Mouse (Mus musculus) neural tube, embryonic 13.5 days (tissue): Measurements from ENCODE around the gene Ctnnbl1. TPM values are rescaled to one million over a fixed set of nuclear protein-coding genes. Genes with fewer than 3 reads are reported as not detected.

Source experiments
- ATAC-seq: fragments of 200-750 bp; cut with Nextera tagmentation; 2 replicates; pipeline ENCODE4 v1.8.0; 2017; ENCODE audit warnings: low read depth, mild to moderate bottlenecking, moderate TSS enrichment, moderate library complexity
- H3K27ac ChIP-seq: fragments of 300-500 bp; sonication (generic); replicated peaks from 2 replicates; pipeline ENCODE4 v1.5.1; 2015; ENCODE audit warnings: moderate library complexity, mild to moderate bottlenecking, inconsistent platforms
- H3K27me3 ChIP-seq: fragments of 300-500 bp; sonication (generic); 2 replicates; pipeline ENCODE4 v1.6.1; 2015; ENCODE audit warnings: mild to moderate bottlenecking, inconsistent platforms
- H3K36me3 ChIP-seq: fragments of 300-500 bp; sonication (generic); 2 replicates; pipeline ENCODE4 v1.6.1; 2015; ENCODE audit warnings: mild to moderate bottlenecking, inconsistent platforms
- H3K4me1 ChIP-seq: fragments of 300-500 bp; sonication (generic); replicated peaks from 2 replicates; pipeline ENCODE4 v1.6.1; 2015; ENCODE audit warnings: inconsistent platforms
- H3K4me2 ChIP-seq: fragments of 300-500 bp; sonication (generic); 2 replicates; pipeline ENCODE4 v1.6.1; 2015; ENCODE audit warnings: inconsistent platforms, mild to moderate bottlenecking, moderate library complexity
- H3K4me3 ChIP-seq: fragments of 300-500 bp; sonication (generic); 2 replicates; pipeline ENCODE4 v1.5.1; 2015; ENCODE audit warnings: mild to moderate bottlenecking, inconsistent platforms
- H3K9ac ChIP-seq: fragments of 300-500 bp; sonication (generic); 2 replicates; pipeline ENCODE4 v1.6.1; 2015; ENCODE audit warnings: moderate library complexity, mild to moderate bottlenecking, inconsistent platforms
- H3K9me3 ChIP-seq: fragments of 300-500 bp; sonication (generic); 2 replicates; pipeline ENCODE4 v1.6.1; 2016; ENCODE audit warnings: inconsistent platforms
- WGBS: fragments of 180-500 bp; shearing (Covaris S2); methylation state at CpG from one replicate; pipeline ENCODE4 v1.1.7; 2015; 5-methylcytosine and 5-hydroxymethylcytosine counted together
- polyA plus RNA-seq: library from polyadenylated mRNA; unstranded; fragments of >200 nt; fragmentation: Nextera tagmentation; extraction: Ambion mirVana; gene quantifications from 2 replicates; pipeline ENCODE4 v1.2.1, GENCODE M21; 2015

The Ctnnbl1 gene
- polyA plus RNA-seq, 1 experiment from 2014 or later = 69.7 TPM

GRCm38 (mm10) chr2:157913705-157914104 lies 176.5 kb downstream of the Ctnnbl1 start:
- no peaks in the 10 kb centered on the region for H3K36me3 ChIP-seq
- H3K4me2 ChIP-seq = peak overlapping the region; percentile 74
- H3K4me1 ChIP-seq = peaks cover 80% of the 10 kb centered on the region
- peak; percentile 25; the same call in 1 of the 2 replicates for ATAC-seq
- 5% methylated on average over 3 of the region's 4 CpGs for WGBS
- H3K9me3 ChIP-seq = no peaks in the 10 kb centered on the region
- H3K27ac ChIP-seq = peak overlapping the region; percentile 46
- H3K4me3 ChIP-seq = peak overlapping the region; percentile 64
- H3K9ac ChIP-seq = peak overlapping the region; percentile 84
- peaks cover 40% of the 10 kb centered on the region for H3K27me3 ChIP-seq

- Histone ChIP-seq H3K27ac (peak within 1 kb of the TSS; percentile 90), H3K4me1 (peaks cover 86% of the 10 kb centered on the region), H3K4me2 (peak within 1 kb of the TSS; percentile 74), H3K9me3 (no peaks in the 10 kb centered on the region), H3K9ac (peak within 1 kb of the TSS; percentile 84), H3K36me3 (no peaks in the 10 kb centered on the region), H3K4me3 (peak within 1 kb of the TSS; percentile 64), H3K27me3 (peaks cover 40% of the 10 kb centered on the region)
- WGBS = 4% methylated on average over 59 of the region's 62 CpGs
- ATAC-seq = peak; percentile 34
Measured at GRCm38 (mm10) chr2:157914105-157914764, 177.0 kb downstream of the Ctnnbl1 start, which contains the start of gene Vstm2l. TSS of gene Vstm2l (plus strand) at chr2:157914653.

- Histone ChIP-seq H3K4me1 (peaks cover 92% of the 10 kb centered on the region), H3K4me3 (peak overlapping the region; percentile 64), H3K9ac (peak overlapping the region; percentile 84), H3K4me2 (peak overlapping the region; percentile 74), H3K36me3 (no peaks in the 10 kb centered on the region), H3K9me3 (no peaks in the 10 kb centered on the region), H3K27ac (peak overlapping the region; percentile 90), H3K27me3 (peaks cover 40% of the 10 kb centered on the region)
- 33% methylated on average over 43 of the region's 43 CpGs for WGBS
- ATAC-seq = peak; percentile 40
Measured at GRCm38 (mm10) chr2:157914889-157915517, 177.8 kb downstream of the Ctnnbl1 start.

GRCm38 (mm10) chr2:157918529-157918928 lies 181.3 kb downstream of the Ctnnbl1 start:
- peak overlapping the region; percentile 84 for H3K9ac ChIP-seq
- no peaks in the 10 kb centered on the region for H3K36me3 ChIP-seq
- ATAC-seq = no peak
- peak overlapping the region; percentile 64 for H3K4me3 ChIP-seq
- 0 out of 2 replicates have a peak overlapping the region, but pooled peaks have one; percentile 20 for H3K27ac ChIP-seq
- H3K4me1 ChIP-seq = peaks cover 96% of the 10 kb centered on the region
- H3K9me3 ChIP-seq = no peaks in the 10 kb centered on the region
- H3K4me2 ChIP-seq = peak overlapping the region; percentile 74
- WGBS = 8% methylated on average over 10 of the region's 10 CpGs
- peaks cover 36% of the 10 kb centered on the region for H3K27me3 ChIP-seq

GRCm38 (mm10) chr2:157921551-157921950 lies 184.3 kb downstream of the Ctnnbl1 start:
- no peak for ATAC-seq

GRCm38 (mm10) chr2:157923406-157923805 lies 186.2 kb downstream of the Ctnnbl1 start:
- H3K9ac ChIP-seq = peak overlapping the region; percentile 63
- no peaks in the 10 kb centered on the region for H3K27me3 ChIP-seq
- H3K4me1 ChIP-seq = peaks cover 82% of the 10 kb centered on the region
- peak overlapping the region; percentile 39 for H3K4me2 ChIP-seq
- under 1% methylated on average over 7 of the region's 7 CpGs for WGBS
- peak overlapping the region; percentile 81 for H3K27ac ChIP-seq
- no peak for ATAC-seq
- no peak overlapping the region for H3K4me3 ChIP-seq
- H3K9me3 ChIP-seq = no peaks in the 10 kb centered on the region
- no peaks in the 10 kb centered on the region for H3K36me3 ChIP-seq

More at GRCm38 (mm10) chr2:157921551-157921950, 184.3 kb downstream of the Ctnnbl1 start:
- Histone ChIP-seq H3K27me3 (peaks cover 11% of the 10 kb centered on the region), H3K9ac (peak overlapping the region; percentile 55), H3K36me3 (no peaks in the 10 kb centered on the region), H3K4me1 (peaks cover 81% of the 10 kb centered on the region), H3K9me3 (no peaks in the 10 kb centered on the region), H3K27ac (peak overlapping the region; percentile 23; the same call in 1 of the 2 replicates), H3K4me2 (peak overlapping the region; percentile 39), H3K4me3 (no peak overlapping the region)
- WGBS = 69% methylated on average over 7 of the region's 7 CpGs

- H3K9ac ChIP-seq = no peak overlapping the region
- H3K4me1 ChIP-seq = peaks cover 84% of the 10 kb centered on the region
- H3K4me2 ChIP-seq = no peak overlapping the region
- no peaks in the 10 kb centered on the region for H3K36me3 ChIP-seq
- no peaks in the 10 kb centered on the region for H3K9me3 ChIP-seq
- no peaks in the 10 kb centered on the region for H3K27me3 ChIP-seq
- WGBS = 73% methylated on average over 5 of the region's 5 CpGs
- no peak overlapping the region for H3K27ac ChIP-seq
- H3K4me3 ChIP-seq = no peak overlapping the region
- ATAC-seq = no peak
Measured at GRCm38 (mm10) chr2:157924504-157924903, 187.3 kb downstream of the Ctnnbl1 start.

- Histone ChIP-seq H3K4me1 (peaks cover 71% of the 10 kb centered on the region), H3K9me3 (no peaks in the 10 kb centered on the region), H3K27ac (peak overlapping the region; percentile 79), H3K36me3 (no peaks in the 10 kb centered on the region), H3K27me3 (no peaks in the 10 kb centered on the region), H3K4me3 (no peak overlapping the region), H3K9ac (peak overlapping the region; percentile 55), H3K4me2 (peak overlapping the region; percentile 21)
- ATAC-seq = no peak
- 30% methylated on average over 7 of the region's 7 CpGs for WGBS
Measured at GRCm38 (mm10) chr2:157926502-157926901, 189.3 kb downstream of the Ctnnbl1 start.

GRCm38 (mm10) chr2:157926927-157927326 lies 189.7 kb downstream of the Ctnnbl1 start:
- H3K9me3 ChIP-seq = no peaks in the 10 kb centered on the region
- peak overlapping the region; percentile 79 for H3K27ac ChIP-seq
- peaks cover 67% of the 10 kb centered on the region for H3K4me1 ChIP-seq
- peak overlapping the region; percentile 55 for H3K9ac ChIP-seq
- no peaks in the 10 kb centered on the region for H3K36me3 ChIP-seq
- H3K27me3 ChIP-seq = no peaks in the 10 kb centered on the region
- no peak for ATAC-seq
- 60% methylated on average over 3 of the region's 3 CpGs for WGBS
- no peak overlapping the region for H3K4me3 ChIP-seq
- peak overlapping the region; percentile 21 for H3K4me2 ChIP-seq

GRCm38 (mm10) chr2:157927397-157927796 lies 190.2 kb downstream of the Ctnnbl1 start:
- peak overlapping the region; percentile 55 for H3K9ac ChIP-seq
- H3K27ac ChIP-seq = peak overlapping the region; percentile 79
- 0 out of 2 replicates have a peak, but pooled peaks have one; percentile 17 for ATAC-seq
- H3K4me3 ChIP-seq = no peak overlapping the region
- no peaks in the 10 kb centered on the region for H3K9me3 ChIP-seq
- WGBS = 36% methylated on average over 20 of the region's 20 CpGs
- peak overlapping the region; percentile 21; the same call in 1 of the 2 replicates for H3K4me2 ChIP-seq
- H3K27me3 ChIP-seq = no peaks in the 10 kb centered on the region
- peaks cover 62% of the 10 kb centered on the region for H3K4me1 ChIP-seq
- H3K36me3 ChIP-seq = no peaks in the 10 kb centered on the region

GRCm38 (mm10) chr2:157927815-157928214 lies 190.6 kb downstream of the Ctnnbl1 start:
- Histone ChIP-seq H3K27me3 (no peaks in the 10 kb centered on the region), H3K4me2 (0 out of 2 replicates have a peak overlapping the region, but pooled peaks have one; percentile 21), H3K4me1 (peaks cover 58% of the 10 kb centered on the region), H3K27ac (peak overlapping the region; percentile 79), H3K36me3 (no peaks in the 10 kb centered on the region), H3K4me3 (no peak overlapping the region), H3K9me3 (no peaks in the 10 kb centered on the region), H3K9ac (peak overlapping the region; percentile 55)
- WGBS = 20% methylated on average over 2 of the region's 2 CpGs
- ATAC-seq = peak; percentile 16; the same call in 1 of the 2 replicates

- WGBS = 79% methylated on average over 4 of the region's 4 CpGs
- H3K4me1 ChIP-seq = peaks cover 34% of the 10 kb centered on the region
Measured at GRCm38 (mm10) chr2:157932655-157933054, 195.5 kb downstream of the Ctnnbl1 start.

More at GRCm38 (mm10) chr2:157932655-157933054, 195.5 kb downstream of the Ctnnbl1 start:
- Histone ChIP-seq H3K36me3 (peaks cover 23% of the 10 kb centered on the region), H3K9ac (no peak overlapping the region), H3K27ac (no peak overlapping the region), H3K4me2 (no peak overlapping the region), H3K27me3 (no peaks in the 10 kb centered on the region), H3K4me3 (no peak overlapping the region), H3K9me3 (no peaks in the 10 kb centered on the region)
- ATAC-seq = no peak
